Mouse (Mus musculus) neural tube, embryonic 11.5 days (tissue): Measurements from ENCODE around the gene Mogat2. TPM values are rescaled to one million over a fixed set of nuclear protein-coding genes. Genes with fewer than 3 reads are reported as not detected.

ENCODE experiments used
- ATAC-seq: fragments of 200-750 bp; cut with Nextera tagmentation; 2 replicates; pipeline ENCODE4 v1.8.0; 2017; ENCODE audit warnings: moderate number of reproducible peaks, mild to moderate bottlenecking, moderate TSS enrichment, moderate library complexity; ENCODE audit not compliant: insufficient read depth, low FRiP score, low TSS enrichment
- DNase-seq: peaks from one replicate; pipeline ENCODE4 v3.0.0-alpha.2; 2015; ENCODE audit warnings: low spot score
- H3K27ac ChIP-seq: fragments of 300-500 bp; sonication (generic); 2 replicates; pipeline ENCODE4 v1.5.1; 2014; ENCODE audit warnings: low read depth, mild to moderate bottlenecking, low read length
- H3K27me3 ChIP-seq: fragments of 300-500 bp; sonication (generic); 2 replicates; pipeline ENCODE4 v1.6.1; 2014; ENCODE audit warnings: mild to moderate bottlenecking, low read length, mixed read lengths; ENCODE audit not compliant: control insufficient read depth, insufficient read depth
- H3K36me3 ChIP-seq: fragments of 300-500 bp; sonication (generic); 2 replicates; pipeline ENCODE4 v1.6.1; 2014; ENCODE audit warnings: mild to moderate bottlenecking, low read length, moderate library complexity, mixed read lengths; ENCODE audit not compliant: control insufficient read depth, insufficient read depth
- H3K4me1 ChIP-seq: fragments of 300-500 bp; sonication (generic); 2 replicates; pipeline ENCODE4 v1.6.1; 2014; ENCODE audit warnings: low read length, mixed read lengths; ENCODE audit not compliant: control insufficient read depth, insufficient read depth
- H3K4me2 ChIP-seq: fragments of 300-500 bp; sonication (generic); 2 replicates; pipeline ENCODE4 v1.6.1; 2014; ENCODE audit warnings: low read depth, mild to moderate bottlenecking, moderate library complexity
- H3K4me3 ChIP-seq: fragments of 300-500 bp; sonication (generic); 2 replicates; pipeline ENCODE4 v1.5.1; 2014; ENCODE audit warnings: low read depth, low read length
- H3K9ac ChIP-seq: fragments of 300-500 bp; sonication (generic); 2 replicates; pipeline ENCODE4 v1.6.1; 2014; ENCODE audit warnings: mild to moderate bottlenecking, low read length
- H3K9me3 ChIP-seq: fragments of 300-500 bp; sonication (generic); 2 replicates; pipeline ENCODE4 v1.6.1; 2016; ENCODE audit warnings: low read length; ENCODE audit not compliant: control insufficient read depth
- WGBS: fragments of 180-500 bp; shearing (Covaris S2); extraction: QIAGEN DNeasy Blood & Tissue Kit; methylation state at CpG from one replicate; pipeline ENCODE4 v1.1.7; 2014; 5-methylcytosine and 5-hydroxymethylcytosine counted together
- polyA plus RNA-seq: library from polyadenylated mRNA; unstranded; fragments of >200 nt; fragmentation: Nextera tagmentation; extraction: Ambion mirVana; gene quantifications from 2 replicates; pipeline ENCODE4 v1.2.1, GENCODE M21; 2014

The Mogat2 gene
- polyA plus RNA-seq, 1 experiment from 2014 or later: 10.3 TPM

- no peaks in the 10 kb centered on the region for H3K9me3 ChIP-seq
- no peak overlapping the region for H3K27ac ChIP-seq
- H3K27me3 ChIP-seq: no peaks in the 10 kb centered on the region
- H3K9ac ChIP-seq: peak overlapping the region; percentile 90
- H3K4me3 ChIP-seq: peak overlapping the region; percentile 71
- WGBS: 22% methylated on average over 14 of the region's 14 CpGs
- H3K4me1 ChIP-seq: 0 out of 2 replicates have a peak, but pooled peaks cover 3% of the 10 kb centered on the region
- no peak for DNase-seq
- ATAC-seq: no peak
- H3K36me3 ChIP-seq: no peaks in the 10 kb centered on the region
- H3K4me2 ChIP-seq: peak overlapping the region; percentile 92
Observed at GRCm38 (mm10) chr7:99181619-99182431, 56.6 kb downstream of the Mogat2 start.

GRCm38 (mm10) chr7:99180162-99180561 lies 58.3 kb downstream of the Mogat2 start:
- 87% methylated on average over 1 of the region's 1 CpGs for WGBS
- H3K9ac ChIP-seq: no peak overlapping the region
- ATAC-seq: no peak

GRCm38 (mm10) chr7:99179271-99179670 lies 59.1 kb downstream of the Mogat2 start:
- Histone ChIP-seq H3K9me3 (no peaks in the 10 kb centered on the region), H3K9ac (no peak overlapping the region), H3K4me1 (0 out of 2 replicates have a peak, but pooled peaks cover 3% of the 10 kb centered on the region), H3K4me3 (no peak overlapping the region), H3K36me3 (no peaks in the 10 kb centered on the region), H3K27ac (no peak overlapping the region), H3K27me3 (no peaks in the 10 kb centered on the region), H3K4me2 (no peak overlapping the region)
- DNase-seq (no peak), ATAC-seq (no peak)
- WGBS: 92% methylated on average over 9 of the region's 9 CpGs

More at GRCm38 (mm10) chr7:99180162-99180561, 58.3 kb downstream of the Mogat2 start:
- H3K9me3 ChIP-seq: no peaks in the 10 kb centered on the region
- no peak overlapping the region for H3K4me3 ChIP-seq
- no peak overlapping the region for H3K4me2 ChIP-seq
- no peaks in the 10 kb centered on the region for H3K27me3 ChIP-seq
- no peak overlapping the region for H3K27ac ChIP-seq
- no peaks in the 10 kb centered on the region for H3K36me3 ChIP-seq
- DNase-seq: no peak
- H3K4me1 ChIP-seq: 0 out of 2 replicates have a peak, but pooled peaks cover 3% of the 10 kb centered on the region

GRCm38 (mm10) chr7:99177386-99177785 lies 61.0 kb downstream of the Mogat2 start:
- DNase-seq (no peak), ATAC-seq (no peak)
- no peaks in the 10 kb centered on the region for H3K27me3 ChIP-seq
- H3K9me3 ChIP-seq: no peaks in the 10 kb centered on the region
- no peak overlapping the region for H3K9ac ChIP-seq
- no peak overlapping the region for H3K4me2 ChIP-seq
- H3K36me3 ChIP-seq: no peaks in the 10 kb centered on the region
- H3K4me1 ChIP-seq: 0 out of 2 replicates have a peak, but pooled peaks cover 3% of the 10 kb centered on the region
- H3K27ac ChIP-seq: no peak overlapping the region
- no peak overlapping the region for H3K4me3 ChIP-seq
- 68% methylated on average over 5 of the region's 5 CpGs for WGBS

GRCm38 (mm10) chr7:99175666-99176065 lies 62.8 kb downstream of the Mogat2 start:
- ATAC-seq: no peak

GRCm38 (mm10) chr7:99175118-99175517 lies 63.3 kb downstream of the Mogat2 start:
- no peak overlapping the region for H3K4me3 ChIP-seq
- H3K36me3 ChIP-seq: no peaks in the 10 kb centered on the region
- H3K4me2 ChIP-seq: no peak overlapping the region
- H3K9me3 ChIP-seq: no peaks in the 10 kb centered on the region
- no peak overlapping the region for H3K27ac ChIP-seq
- no peaks in the 10 kb centered on the region for H3K27me3 ChIP-seq
- no peaks in the 10 kb centered on the region for H3K4me1 ChIP-seq
- DNase-seq (no peak), ATAC-seq (no peak)
- H3K9ac ChIP-seq: no peak overlapping the region
- WGBS: 79% methylated on average over 11 of the region's 11 CpGs

More at GRCm38 (mm10) chr7:99175666-99176065, 62.8 kb downstream of the Mogat2 start:
- no peak overlapping the region for H3K9ac ChIP-seq
- no peaks in the 10 kb centered on the region for H3K36me3 ChIP-seq
- no peak overlapping the region for H3K4me2 ChIP-seq
- no peak overlapping the region for H3K27ac ChIP-seq
- 87% methylated on average over 9 of the region's 9 CpGs for WGBS
- H3K4me1 ChIP-seq: no peaks in the 10 kb centered on the region
- no peak for DNase-seq
- H3K4me3 ChIP-seq: no peak overlapping the region
- no peaks in the 10 kb centered on the region for H3K27me3 ChIP-seq
- H3K9me3 ChIP-seq: no peaks in the 10 kb centered on the region

- WGBS: 92% methylated on average over 4 of the region's 4 CpGs
- H3K9me3 ChIP-seq: no peaks in the 10 kb centered on the region
- ATAC-seq (no peak), DNase-seq (no peak)
- H3K4me2 ChIP-seq: no peak overlapping the region
- no peaks in the 10 kb centered on the region for H3K27me3 ChIP-seq
- H3K9ac ChIP-seq: no peak overlapping the region
- H3K4me1 ChIP-seq: no peaks in the 10 kb centered on the region
- no peaks in the 10 kb centered on the region for H3K36me3 ChIP-seq
- H3K27ac ChIP-seq: no peak overlapping the region
- no peak overlapping the region for H3K4me3 ChIP-seq
Observed at GRCm38 (mm10) chr7:99174006-99174405, 64.4 kb downstream of the Mogat2 start.

- Histone ChIP-seq H3K4me3 (no peak overlapping the region), H3K9me3 (no peaks in the 10 kb centered on the region), H3K36me3 (no peaks in the 10 kb centered on the region), H3K9ac (no peak overlapping the region), H3K27ac (no peak overlapping the region), H3K4me2 (no peak overlapping the region), H3K27me3 (no peaks in the 10 kb centered on the region), H3K4me1 (no peaks in the 10 kb centered on the region)
- no peak for DNase-seq
- 91% methylated on average over 6 of the region's 6 CpGs for WGBS
- no peak for ATAC-seq
Observed at GRCm38 (mm10) chr7:99172898-99173297, 65.5 kb downstream of the Mogat2 start.
